Mouse (Mus musculus) kidney, adult 2 months (tissue): ENCODE measurements around the gene Rassf5.

Experiments
- CTCF ChIP-seq: fragments of 200-500 bp; conservative IDR thresholded peaks from 2 replicates; pipeline ENCODE4 v1.5.1; 2011; ENCODE audit warnings: low read depth, mild to moderate bottlenecking, control low read depth, low read length, moderate library complexity, mixed read lengths; ENCODE audit not compliant: insufficient read depth, insufficient read length
- POLR2A ChIP-seq: fragments of 200-500 bp; IDR thresholded peaks from one replicate; pipeline ENCODE4 v1.6.1; 2011; ENCODE audit warnings: low read depth, low read length, control low read depth

DNA sequence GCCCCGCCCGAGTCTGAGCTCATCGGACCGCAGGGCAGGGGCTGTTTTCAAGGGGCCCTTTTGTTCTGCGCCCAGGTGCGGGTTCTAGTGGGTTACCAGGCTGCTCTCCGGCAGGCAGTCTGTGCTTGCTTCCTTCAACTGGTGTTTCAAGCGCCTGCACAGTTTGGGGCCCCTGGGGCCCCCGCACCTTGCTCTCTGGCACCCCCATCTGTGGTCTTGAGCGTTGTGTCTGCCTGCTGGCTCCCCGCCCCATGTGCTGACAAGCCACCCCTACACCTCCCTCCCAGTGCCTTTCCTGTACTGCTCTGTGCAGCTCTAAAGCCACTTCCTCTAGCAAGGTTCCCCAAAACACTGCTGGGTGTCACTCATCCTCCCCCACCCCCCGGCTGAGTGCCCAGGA is 45.1 kb downstream of the Rassf5 start:
- no peak for TF ChIP-seq CTCF
- TF ChIP-seq POLR2A, result no peak
